Mouse (Mus musculus): ENCODE measurements at regions not wholly inside any gene's neighbourhood (a gene's known extent, or its start where the extent isn't known, plus 50 kb on each side); places are given as distances from the start of the nearest gene placed in this dataset.

- TF ChIP-seq CTCF (IDR thresholded peaks at IDR 0.05; ENCODE audit: low read depth) (no peak), EP300 (IDR thresholded peaks at IDR 0.05; ENCODE audit: low read depth) (no peak)
Observed at GRCm38 (mm10) chrX:99280991-99281390, 145.1 kb downstream of the Efnb1 start.
